Mouse (Mus musculus) kidney, postnatal 36 days (tissue): ENCODE data around the gene Kif7.

Source experiments
- DNase-seq, 2 experiments: peaks; one replicate each; pipeline ENCODE4 v3.0.0; 2021 to 2022; ENCODE audit warnings: mixed read lengths in 2 of 2

Kif7 gene

GRCm38 (mm10) chr7:79721386-79721977 lies 6.0 kb upstream of the Kif7 start:
- peak in 1 of 2 experiments; percentile 68 for DNase-seq

- DNase-seq: no peak
These were observed 4.7 kb downstream of the Kif7 start for GRCm38 (mm10) chr7:79710831-79711230.

GRCm38 (mm10) chr7:79710130-79710607 lies 5.4 kb downstream of the Kif7 start:
- DNase-seq: peak in 1 of 2 experiments; percentile 37

DNA sequence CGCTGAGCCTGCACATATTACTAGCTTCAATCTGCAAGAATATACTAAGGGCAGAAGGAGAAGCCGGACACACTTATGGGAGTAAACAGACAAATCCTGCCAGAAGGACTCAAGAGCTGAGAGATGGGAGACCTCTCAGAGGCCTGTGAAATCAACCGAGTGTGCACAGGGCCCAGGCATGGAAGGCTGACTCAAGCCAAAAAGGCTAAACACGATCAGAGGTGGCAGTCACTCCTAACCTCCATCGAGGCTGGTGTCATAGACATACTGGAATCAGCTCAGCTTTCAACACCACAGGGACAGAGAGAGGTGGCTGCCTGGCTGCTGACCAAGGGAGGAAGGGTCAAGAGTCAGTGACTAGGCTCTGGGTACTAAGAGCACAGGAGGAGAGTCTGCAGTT lies 10.3 kb downstream of the Kif7 start:
- DNase-seq: no peak

DNA sequence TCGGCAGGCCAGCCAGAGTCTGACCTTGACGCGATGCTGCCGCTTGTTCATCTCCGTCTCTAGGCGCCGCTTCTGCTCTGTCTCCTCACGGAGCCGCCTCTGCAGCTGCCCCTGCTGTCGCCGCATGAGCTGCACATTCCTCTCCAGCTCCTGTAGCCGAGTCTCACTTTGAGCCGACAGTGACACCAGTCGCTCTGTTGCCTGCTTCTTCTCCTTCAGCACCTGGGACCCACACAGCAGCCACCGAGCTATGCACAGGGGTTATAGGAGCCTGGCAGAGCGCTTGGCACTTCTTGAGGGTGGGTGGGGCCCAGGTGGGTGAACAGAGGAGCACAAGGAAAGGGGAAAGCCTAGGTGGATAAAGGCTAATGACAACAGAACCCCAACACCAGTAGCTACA lies 12.8 kb downstream of the Kif7 start:
- no peak for DNase-seq

DNA sequence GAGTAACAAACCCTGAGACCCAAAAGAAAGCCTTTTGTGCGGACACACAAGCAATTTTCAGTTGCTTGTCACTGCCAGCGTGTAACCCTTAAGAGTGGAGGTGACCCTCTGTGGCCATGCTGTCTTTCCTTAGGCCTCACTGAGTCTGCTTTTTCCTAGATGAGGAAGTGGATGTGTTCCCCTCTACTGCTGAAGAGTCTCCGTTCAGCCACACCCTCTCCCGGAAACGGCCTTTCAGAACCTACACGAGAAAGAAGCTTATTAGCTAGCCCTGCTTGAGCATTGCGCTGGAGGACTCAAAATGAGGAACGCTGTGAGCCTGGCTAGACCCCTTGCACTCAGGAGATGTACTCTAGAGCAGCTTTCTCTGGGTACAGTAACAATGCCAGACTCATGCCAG lies 19.0 kb downstream of the Kif7 start:
- DNase-seq: no peak

DNA sequence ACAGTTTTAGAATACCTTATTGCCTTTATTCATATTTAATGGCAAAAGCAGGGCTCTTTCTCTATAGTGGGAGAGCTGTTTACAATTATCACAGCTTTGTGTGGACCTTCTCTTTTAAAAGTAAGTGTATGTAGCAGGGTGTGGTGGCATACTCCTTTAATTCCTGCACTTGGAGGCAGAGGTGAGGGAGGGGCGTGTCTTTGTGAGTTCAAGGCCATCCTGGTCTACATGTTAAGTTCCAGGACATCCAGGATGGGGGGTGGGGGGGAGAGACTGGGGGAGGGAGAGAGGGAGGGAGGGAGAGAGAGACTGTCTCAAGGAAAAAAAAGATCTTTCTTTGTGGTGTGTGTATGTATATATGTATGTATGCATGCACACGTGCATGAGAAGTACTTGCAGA lies 35.3 kb downstream of the Kif7 start:
- DNase-seq: no peak

DNA sequence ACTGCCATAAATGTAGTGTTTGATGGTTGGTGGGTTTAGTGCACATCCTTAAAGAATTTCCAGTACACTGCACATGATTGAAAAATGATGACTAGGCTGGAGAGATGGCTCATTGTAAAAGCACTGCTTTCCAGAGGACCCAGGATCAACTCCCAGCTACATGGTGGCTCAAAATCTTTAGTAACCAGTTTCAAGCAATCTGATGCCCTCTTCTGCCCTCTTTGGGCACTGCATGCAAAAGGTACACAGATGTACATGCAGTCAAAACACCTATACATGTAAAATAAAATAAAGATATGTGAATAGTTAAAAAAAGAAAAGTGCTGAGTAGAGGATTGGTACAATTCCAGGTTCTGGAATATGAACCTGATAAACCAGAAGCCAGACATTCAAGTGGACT lies 36.3 kb downstream of the Kif7 start:
- DNase-seq: peak; percentile 10 to 58

GRCm38 (mm10) chr7:79670900-79671604 lies 44.5 kb downstream of the Kif7 start:
- no peak for DNase-seq

GRCm38 (mm10) chr7:79666690-79667089 lies 48.8 kb downstream of the Kif7 start:
- DNase-seq: no peak

- no peak for DNase-seq
These were observed 54.1 kb downstream of the Kif7 start for GRCm38 (mm10) chr7:79661253-79661890.

GRCm38 (mm10) chr7:79660291-79661150 lies 55.0 kb downstream of the Kif7 start:
- no peak for DNase-seq

- DNase-seq: peak; percentile 98 to 99
These were observed 55.8 kb downstream of the Kif7 start, which contains the start of gene Ticrr for GRCm38 (mm10) chr7:79659578-79660290. Gene Ticrr, plus strand, starts transcription at chr7:79660196.

GRCm38 (mm10) chr7:79654586-79654985 lies 60.9 kb downstream of the Kif7 start:
- no peak for DNase-seq

DNA sequence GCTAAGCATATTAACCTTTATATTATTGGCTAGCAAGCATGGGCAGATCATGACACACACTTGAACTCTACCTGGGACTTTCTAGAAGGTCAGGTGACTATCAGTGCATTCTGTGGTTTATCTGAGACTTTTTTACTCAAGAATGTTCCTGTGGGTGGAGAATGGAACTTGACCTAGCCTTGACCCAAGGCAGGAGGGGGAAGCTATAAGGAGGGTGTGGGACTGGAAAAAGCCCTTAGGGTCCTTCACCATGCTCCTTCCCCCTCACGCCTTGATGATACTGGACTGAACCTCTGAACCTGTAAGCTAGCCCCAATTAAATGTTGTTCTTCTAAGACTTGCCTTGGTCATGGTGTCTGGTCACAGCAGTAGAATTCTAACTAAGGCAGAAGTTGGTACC lies 61.3 kb downstream of the Kif7 start:
- DNase-seq: no peak

- peak; percentile 53 to 82 for DNase-seq
These were observed 66.5 kb downstream of the Kif7 start for GRCm38 (mm10) chr7:79649005-79649404.
